Mouse (Mus musculus) kidney, postnatal 25 days (tissue): ENCODE data around the gene Mllt11.
"Not testable (repeated sequence)": the region's sequence is repeated elsewhere in the genome, so short reads cannot be mapped to it uniquely, and the experiment has no call there.

Experiments used
- DNase-seq, 2 experiments: peaks; one replicate each; pipeline ENCODE4 v3.0.0; 2021; ENCODE audit warnings: mixed read lengths in 2 of 2

Gene Mllt11

DNA sequence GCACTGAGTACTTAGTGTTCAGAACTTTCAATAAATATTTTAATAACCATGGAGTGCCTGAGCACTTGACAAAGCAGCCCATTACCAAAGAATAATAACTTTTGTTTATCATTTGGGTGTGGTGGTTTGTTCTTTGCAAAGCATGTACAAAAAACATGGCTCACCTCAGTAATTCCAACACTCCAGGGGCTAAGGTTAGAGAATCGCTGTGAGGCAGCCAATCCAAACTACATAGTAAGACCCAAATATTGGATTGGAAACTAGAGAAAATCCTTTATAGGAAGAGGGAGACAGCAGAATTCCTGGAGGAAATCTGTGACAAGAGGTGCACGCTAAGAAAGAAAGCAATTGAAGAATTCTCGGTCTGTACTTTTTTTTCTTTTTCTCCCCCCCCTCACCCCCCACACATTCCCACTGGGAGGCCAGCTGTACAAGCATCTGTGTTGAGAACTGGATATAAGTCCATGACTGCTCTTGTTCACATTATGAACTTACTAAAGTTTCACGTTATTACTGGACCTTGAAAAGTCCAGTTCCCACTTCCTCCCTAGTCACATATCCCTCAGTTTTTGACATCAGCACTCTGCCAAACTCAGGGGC lies 15.2 kb downstream of the Mllt11 start:
- no peak for DNase-seq

DNA sequence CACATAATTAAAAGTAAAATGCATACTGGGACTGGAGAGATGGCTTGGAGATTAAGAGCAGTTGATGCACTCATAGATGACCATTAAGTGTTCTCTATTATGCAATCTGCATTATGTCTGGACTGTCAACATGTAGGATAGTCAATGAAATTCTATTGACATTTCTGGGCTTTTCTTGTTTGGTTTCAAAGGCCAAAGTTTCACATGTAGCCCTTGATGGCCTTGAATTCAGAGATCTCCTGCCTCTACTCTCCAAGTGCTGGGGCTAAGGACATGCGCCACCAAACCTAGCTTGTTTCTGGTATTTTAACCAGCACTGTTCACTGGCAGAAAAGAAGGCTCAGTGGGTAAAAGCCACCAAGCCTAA lies 18.4 kb downstream of the Mllt11 start:
- no peak for DNase-seq

DNA sequence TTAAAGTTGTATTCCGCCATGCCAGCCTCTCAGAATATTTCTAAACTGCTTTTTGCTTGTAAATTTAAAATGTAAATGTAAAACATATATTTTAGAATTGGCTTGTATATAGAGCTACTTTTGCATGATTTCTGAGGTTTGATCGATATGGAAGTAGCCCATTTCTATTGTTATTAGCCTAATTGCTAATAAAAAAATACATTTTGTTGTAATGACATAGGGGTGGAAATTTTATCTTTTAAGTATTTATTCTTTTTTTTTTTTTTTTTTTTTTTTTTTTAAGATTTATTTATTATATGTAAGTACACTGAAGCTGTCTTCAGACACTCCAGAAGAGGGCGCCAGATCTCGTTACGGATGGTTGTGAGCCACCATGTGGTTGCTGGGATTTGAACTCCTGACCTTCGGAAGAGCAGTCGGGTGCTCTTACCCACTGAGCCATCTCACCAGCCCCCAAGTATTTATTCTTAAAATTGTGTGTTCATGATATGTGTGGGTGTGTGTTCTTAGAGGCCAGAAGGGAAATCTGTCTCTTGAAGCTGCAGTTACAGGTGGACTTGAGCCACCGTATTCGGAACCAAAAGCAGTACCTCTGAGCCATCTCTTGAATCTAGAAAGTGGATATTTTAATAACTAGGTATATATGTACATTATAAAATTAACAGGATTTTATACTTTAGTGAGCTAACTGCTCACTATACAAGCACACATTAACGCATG lies 18.9 kb downstream of the Mllt11 start:
- not testable (repeated sequence) for DNase-seq

DNA sequence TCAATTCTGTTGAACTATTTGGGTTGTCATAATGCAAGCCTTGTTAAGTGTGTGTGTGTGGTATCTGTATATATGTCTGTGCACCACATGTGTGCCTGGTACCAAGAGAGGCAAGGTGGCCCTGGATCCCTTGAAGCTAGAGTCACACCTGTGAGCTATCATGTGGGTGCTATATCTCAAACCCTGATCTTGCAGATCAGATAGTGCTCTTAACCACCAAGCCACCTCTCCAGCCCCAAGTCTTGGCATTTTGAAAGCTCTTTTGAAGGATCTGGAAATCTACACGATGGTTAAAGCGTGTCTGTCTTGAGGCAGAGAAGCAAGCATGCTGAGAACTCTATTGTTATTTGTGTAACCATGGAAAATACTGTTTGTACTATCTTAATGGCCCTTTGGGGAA lies 21.4 kb downstream of the Mllt11 start:
- DNase-seq = no peak

DNA sequence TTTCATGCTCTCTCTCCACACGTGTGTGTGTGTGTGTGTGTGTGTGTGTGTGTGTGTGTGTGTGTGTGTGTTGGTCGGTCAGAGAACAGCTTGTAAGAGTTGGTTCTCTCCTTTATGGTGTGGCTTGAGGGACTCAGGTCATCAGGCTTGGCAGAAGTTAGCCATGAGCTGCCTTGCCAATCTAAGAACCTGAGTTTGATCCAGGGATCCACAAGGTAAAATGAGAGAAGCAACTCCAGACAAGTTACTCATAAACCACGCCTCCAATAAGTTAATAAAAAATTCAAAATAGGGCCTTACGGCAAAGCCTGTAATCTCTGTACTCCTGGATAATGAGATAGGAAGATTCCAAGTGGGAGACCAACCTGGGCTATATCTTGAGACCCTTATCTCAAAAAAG lies 23.7 kb downstream of the Mllt11 start:
- no peak for DNase-seq

DNA sequence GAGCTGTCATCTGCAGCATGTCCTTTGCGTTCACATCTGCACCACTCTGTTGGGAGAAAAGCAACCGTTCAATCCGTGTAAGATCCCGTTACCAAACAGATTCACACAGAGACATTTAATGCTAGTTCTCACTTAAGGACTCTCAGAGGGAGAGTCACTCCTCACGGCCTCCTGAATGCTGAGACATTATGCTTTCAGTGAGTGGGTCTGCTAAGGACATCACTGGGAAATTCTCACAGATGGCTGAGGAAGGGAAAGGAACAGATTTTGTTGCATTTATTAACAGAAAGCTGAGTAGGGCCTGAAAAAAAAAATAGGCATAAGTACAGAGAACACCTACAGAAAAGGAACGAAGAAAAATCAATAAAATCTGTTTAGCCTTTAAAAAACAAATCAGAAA lies 28.1 kb downstream of the Mllt11 start:
- no peak for DNase-seq

DNA sequence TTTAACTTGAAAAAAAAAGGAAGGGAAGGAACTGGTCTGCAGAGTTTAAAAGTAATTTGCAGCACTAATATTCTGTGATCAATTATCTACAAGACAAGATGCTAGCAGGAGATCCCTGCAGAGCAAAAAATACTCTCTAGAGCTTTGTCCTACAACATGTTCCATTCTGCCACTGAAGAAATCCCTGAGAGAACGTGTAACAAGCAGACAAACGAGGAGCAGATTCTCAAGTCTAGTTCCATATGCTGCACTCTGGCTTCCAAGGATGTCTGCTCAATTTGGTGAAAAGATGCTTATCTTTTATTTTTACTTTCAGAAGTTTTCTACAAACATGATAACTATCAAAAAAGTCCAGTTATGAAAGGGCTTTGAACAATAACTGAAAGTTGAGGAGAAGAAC lies 31.4 kb downstream of the Mllt11 start:
- no peak for DNase-seq

DNA sequence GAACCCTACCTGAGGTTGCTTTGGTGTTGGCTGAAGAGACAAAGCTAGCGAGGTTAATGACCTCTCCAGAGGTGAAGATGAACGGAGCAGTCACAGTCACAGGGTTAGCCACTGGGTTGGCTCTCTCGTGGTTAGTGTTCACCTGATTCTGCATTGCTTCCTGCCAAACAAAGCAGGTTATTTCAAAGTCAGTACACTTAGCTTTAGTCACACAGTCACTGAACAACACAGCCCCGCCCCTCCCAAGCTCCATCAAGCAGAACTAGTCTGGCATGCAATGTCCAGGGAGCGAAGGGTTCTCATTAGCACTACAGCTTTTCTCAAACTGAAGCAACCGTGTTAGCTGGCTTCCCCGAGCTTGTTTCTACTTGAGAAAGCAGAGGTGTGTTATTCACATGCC lies 31.8 kb downstream of the Mllt11 start:
- DNase-seq = peak; percentile 93 to 96

DNA sequence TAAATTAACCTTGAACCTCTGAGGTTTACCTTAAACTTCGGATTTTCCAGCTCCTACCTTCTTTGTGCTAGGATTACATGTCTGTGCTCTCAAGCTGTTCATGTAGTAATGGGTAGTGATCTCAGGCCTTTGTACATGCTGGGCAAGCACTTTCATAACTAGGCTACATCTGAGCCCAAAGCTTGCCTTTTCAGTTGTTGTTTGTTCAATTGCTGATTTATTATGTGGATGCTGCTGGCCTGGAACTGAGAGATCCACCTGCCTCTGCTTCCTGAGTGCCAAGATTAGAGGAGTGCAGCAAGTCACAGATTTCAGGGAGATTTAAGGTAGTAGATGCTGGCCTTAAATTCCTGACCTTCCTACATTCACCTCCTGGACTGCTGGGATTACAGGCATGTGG lies 32.9 kb downstream of the Mllt11 start:
- no peak for DNase-seq

DNA sequence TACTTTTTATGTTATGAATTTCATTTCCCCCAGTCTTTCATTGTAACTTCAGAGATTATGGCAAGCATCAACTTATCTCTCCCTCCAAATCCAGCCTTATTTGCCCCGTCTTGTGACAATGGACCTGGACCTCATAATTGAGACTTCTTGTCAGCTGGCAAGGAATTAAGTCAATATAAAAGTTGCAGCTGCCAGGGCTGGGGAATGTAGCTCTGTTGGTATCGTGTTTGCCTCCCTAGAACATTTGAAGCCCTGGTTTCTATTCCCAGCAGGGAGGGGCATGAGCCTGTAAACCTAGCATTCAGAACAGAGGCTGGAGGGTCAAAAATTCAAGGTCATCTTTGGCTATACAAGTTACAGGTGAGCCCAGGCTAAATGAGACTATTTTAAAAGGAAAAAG lies 36.2 kb downstream of the Mllt11 start:
- no peak for DNase-seq

DNA sequence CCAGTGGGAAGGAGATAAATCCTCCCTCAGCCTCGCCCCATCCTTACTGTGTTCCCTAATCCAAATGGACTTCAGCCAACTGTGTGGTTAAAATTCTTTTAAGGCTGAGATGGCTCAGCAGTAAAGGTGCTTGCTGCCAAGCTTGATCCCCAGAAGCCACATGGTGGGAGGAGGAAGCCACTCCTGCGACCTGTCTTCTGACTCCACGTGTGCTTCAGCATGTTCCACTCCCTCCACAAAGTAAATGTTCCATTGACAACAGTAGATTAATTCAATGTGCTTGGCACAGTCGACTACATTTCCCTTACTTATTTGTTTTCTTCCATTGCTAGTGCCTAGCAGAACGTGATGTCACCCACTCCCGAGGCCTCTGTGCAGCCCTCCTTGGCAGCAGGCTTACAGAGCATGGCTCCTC lies 37.2 kb downstream of the Mllt11 start:
- peak; percentile 31 to 69 for DNase-seq

DNA sequence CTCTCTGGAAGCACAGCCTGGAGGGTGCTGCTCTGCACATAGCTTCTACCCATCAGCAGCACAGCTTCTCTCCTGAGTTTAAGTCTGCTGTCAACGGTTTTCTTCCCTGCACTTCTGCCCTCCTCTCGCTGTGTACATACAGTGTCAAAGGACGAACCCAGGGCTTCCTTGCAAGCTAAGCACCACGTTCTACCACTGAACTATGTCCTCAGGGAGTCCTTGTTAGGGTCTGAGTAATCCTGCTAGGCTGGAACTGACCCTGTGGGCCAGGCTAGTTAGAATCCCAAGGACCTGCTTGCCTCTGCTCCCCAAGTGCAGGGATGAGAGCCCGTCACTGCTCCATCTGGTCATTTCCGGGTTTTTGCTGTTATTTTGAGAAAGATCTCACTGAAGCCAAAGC lies 45.1 kb downstream of the Mllt11 start:
- no peak for DNase-seq

DNA sequence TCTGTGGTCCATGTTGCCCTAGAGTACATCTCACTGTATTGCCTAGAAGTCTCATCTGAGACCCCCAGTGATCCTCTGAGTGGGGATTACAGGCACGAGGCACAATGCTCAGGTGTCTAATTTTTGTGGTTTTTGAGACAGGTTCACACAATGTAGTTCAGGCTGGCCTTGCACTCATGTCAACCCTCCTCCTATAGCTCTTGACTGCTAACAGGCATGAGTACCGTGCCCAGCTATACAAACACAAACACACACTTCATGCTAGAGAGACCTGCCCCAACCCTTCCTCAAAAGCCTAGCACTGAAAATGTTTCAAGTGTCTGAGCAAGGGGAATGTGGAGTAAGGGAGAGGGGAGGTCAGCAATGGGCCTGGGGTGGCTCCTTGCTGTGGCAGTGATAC lies 45.9 kb downstream of the Mllt11 start:
- no peak for DNase-seq

DNA sequence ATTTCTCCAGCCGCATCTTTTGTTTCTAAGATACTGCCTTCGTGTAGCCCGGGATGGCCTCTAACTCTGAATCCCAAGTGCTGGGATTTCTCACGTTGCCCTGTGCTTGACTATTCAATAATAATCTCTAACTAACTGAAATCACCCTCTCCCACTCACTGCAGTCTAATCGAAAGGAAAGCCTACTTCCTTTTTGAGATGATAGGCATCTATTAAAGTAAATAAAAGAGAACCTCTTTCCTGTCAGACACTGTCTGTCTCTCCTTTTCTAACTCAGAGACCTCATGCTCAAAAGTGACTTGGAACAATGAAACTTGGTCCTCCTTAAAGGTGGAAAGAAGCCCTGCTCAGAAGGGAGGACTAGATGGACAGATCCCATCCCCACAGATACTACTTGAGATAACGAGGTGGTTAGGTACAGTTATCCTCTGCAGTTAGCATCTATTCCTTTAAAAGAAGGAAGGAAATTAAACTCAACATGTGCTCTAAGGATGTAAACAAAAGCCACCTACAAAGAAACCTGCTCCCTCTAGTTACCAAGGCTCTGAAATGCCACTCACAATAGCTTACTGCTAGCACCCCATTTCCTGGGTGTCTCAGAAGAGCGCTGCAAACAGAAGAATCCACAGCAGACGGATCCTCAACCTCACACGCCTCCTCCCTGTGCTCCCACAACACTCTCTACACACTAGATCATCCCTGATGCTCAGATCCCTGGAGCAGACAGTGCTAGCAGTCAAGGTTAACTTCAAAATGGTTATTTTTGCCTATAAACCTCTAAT lies 47.0 kb downstream of the Mllt11 start:
- DNase-seq = no peak

DNA sequence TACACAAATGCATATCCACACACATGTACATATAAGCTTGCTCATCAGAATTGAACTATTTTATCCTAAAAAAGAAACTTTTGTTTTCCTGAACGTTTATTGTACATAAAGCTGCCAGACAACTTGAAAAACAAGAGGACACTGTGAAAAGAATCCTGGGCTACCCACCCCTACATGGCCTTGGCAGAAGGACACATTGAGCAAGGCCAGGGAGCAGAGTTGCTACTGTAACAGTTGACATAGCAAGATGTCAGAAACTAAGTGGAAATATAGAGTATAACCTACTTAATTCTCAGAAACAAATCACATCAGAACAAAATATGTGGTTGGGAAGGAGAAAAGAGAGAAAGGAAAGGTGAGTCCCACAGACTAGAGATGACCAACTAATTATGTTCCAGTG lies 50.1 kb downstream of the Mllt11 start:
- DNase-seq = no peak

DNA sequence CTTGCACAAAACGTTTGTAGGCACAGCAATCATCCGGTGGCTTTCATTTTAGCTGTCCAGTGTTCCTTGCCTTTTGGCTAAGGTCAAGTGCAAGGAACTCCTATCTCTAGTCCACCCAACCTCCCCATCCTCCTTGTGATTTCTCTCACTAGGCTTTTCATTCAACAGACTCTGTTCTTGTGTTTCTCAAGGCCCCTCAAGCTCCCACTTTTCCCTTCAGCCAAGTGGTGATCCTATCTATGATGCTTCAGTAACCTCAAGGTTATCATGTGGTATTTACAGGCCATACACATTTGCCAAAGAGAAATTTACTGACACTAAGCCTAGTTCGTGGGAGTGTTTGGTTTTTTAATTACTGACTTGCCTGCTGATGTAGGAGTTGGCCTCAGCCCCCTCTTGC lies 52.1 kb downstream of the Mllt11 start:
- DNase-seq = no peak

DNA sequence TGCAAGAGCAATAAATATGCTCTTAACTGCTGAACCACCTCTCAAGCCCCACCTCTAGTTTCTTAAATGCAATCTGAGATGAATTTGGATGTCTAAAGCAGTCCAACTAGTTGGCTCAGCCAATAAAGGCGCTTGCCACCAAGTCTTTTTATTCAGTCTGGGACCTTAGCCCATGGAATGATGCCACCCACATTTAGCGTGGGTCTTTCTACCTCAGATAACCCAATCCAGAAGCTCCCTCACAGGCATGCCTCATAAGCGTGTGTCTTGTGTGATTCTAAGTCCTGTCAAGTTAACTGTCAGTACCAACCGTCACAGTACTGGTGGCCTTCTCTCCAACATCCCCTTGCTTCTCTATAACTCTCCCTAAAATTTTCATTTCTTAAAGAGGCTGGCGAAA lies 53.0 kb downstream of the Mllt11 start:
- DNase-seq = no peak

DNA sequence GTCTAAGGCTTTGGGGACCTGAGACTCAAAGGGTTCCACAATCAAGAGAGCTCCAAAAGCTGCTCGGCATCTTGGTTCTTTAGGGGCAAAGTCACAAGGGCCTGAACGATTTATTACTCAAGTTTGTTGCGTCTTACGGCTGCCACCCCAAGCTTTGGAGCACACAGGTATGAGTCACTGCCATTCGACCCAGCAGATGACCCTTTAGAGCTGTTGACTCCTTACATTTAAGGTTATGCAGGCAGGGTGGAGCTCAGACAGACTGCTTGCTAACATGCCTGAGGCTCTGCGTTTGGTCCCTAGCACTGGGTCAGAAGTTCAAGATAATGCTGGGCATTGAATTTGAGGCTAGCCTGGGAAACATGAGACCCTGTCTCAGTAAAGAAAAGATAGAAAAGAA lies 54.4 kb downstream of the Mllt11 start:
- DNase-seq = peak in 1 of 2 experiments; percentile 21

DNA sequence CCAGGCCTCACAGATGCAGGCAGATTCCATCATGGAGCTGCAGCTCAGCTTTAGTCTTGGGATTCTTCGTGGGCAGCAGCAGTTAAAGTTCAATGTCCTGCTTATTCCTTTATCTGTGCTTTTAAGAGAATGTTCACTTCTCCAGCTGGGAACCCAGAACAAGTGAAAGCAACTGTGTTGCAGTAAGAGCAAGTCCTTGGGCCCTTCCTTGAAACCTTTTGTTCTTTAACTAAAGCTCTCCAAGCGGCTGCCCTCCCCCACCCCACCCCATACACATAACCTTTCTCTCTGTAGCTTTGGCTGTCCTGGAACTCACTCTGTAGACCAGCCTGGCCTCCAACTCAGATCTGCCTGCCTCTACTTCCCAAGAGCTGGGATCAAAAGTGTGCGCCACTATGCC lies 55.5 kb downstream of the Mllt11 start:
- DNase-seq = no peak

DNA sequence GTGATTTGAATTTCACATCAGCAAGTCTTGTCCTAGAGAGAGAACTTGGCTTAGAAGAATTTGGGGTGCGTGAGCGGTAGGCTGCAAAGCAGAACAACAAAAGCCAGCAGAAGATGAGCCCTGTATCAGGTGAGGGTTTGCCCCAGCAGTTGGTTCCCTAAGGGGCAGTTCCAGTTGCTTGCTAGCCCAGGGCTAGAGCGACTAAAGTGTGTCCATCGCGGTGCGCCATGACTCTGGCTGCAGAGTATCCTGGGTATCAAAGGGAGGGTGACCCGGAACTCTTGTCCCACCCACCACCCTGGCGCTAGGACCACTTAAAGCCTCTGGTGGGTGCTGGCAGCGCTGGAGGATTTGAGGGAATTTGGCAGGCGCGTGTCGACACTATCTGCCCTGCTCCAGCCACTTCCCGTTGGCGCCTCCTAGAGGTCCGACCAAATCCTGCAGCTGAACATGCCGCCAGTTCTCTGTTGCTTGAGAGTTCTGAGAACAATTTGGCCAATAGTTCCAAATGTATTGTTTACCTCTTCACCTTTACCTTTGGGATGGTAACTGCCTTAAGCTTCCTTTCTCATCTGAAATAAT lies 57.9 kb downstream of the Mllt11 start:
- peak; percentile 89 to 92 for DNase-seq

DNA sequence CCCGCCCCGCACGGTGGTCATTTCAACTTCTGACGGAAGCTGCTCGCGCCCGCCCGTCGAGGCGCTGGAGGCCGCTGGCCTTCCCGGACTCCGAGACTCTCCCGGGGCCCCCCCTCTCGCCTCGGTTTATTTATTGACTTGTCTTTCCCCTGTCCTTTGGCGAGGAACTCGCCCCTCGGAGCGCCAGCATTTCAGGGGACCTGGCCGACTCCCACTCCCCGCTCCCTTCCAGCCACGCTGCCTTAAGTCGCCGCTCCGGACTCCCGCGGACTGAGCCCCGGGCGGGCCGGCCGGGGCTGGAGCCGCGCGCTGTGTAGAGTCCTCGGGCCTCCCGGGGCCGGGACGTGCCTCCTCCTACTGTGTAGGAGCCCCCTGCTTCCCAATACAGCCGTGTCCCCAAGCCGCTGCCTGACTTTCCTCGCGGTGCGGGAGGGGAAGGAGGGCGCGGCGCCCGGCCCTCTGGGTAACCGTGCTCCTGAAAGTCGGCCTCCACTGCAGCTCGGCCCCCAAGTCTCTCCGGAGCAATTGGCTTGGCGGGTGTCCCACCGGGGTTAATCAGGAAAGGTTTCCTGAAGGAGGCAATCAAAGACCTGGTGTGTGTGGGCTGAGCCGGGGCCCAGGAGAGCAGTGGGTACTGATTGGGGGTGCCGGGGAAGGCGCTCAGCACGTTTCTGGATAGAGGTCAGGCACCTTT lies 58.6 kb downstream of the Mllt11 start:
- peak; percentile 40 to 69 for DNase-seq

DNA sequence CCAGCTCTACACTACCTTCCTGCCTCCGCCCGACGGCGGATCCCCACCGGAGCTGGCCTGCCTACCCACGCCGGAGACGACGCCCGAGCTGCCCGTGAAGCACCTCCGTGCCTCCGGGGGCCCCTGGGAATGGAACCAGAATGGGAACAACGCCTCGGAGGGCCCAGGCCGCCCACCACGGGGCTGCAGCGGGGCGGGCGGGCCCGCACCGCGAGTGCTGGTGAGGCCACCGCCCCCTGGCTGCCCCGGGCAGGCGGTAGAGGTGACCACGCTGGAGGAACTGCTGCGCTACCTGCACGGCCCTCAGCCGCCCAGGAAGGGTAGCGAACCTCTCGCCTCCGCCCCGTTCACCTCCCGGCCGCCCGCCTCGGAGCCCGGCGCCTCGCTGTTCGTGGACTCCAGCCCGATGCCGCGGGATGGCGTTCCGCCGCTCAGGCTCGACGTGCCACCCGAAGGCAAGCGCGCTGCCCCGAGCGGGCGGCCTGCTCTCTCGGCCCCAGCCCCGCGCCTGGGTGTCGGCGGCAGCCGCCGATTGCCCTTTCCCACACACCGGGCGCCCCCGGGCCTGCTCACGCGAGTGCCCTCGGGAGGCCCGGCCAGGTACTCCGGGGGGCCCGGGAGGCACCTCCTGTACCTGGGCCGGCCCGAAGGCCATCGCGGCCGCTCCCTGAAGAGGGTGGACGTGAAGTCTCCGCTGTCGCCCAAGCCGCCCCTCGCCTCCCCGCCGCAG lies 59.3 kb downstream of the Mllt11 start:
- peak in 1 of 2 experiments; percentile 49 for DNase-seq
